Mouse (Mus musculus): Measurements from ENCODE around the gene Apol8. TPM values are rescaled to one million over a fixed set of nuclear protein-coding genes. Genes with fewer than 3 reads are reported as not detected.
"Not testable (repeated sequence)": the region's sequence is repeated elsewhere in the genome, so short reads cannot be mapped to it uniquely, and the experiment has no call there.

Gene Apol8
- total and polyA plus RNA-seq, 3 experiments = 0.14 to 0.15 TPM; not detected in 1

GRCm38 (mm10) chr15:77705306-77705705 is 51.5 kb downstream of the Apol8 start:
- H3K27ac ChIP-seq (ENCODE audit: insufficient read depth, low read depth); dilution Hi-C loops (cut with MboI; ENCODE audit: extremely low pct_ligation_motif_present, extremely low pct_unique_long_range_greater_than_20kb, low sequenced_read_pairs); H3K9ac ChIP-seq (ENCODE audit: insufficient read depth, low read depth); DNase-seq (ENCODE audit: extremely low read depth); H3K4me1 ChIP-seq (ENCODE audit: control insufficient read depth in 1 of 2, insufficient read depth in 2 of 2); H3K79me2 ChIP-seq (replicated peaks; ENCODE audit: control insufficient read depth, extremely low read depth, insufficient read depth, poor library complexity, severe bottlenecking); H3K4me3 ChIP-seq (replicated peaks in 1 of 3; ENCODE audit: low read depth in 2 of 3, low read length in 2 of 3, poor library complexity in 1 of 3); in situ Hi-C loops (cut with MboI; ENCODE audit: low pct_ligation_motif_present, low pct_unique_long_range_greater_than_20kb, low sequenced_read_pairs); H3K4me2 ChIP-seq (ENCODE audit: insufficient read depth, low read depth, poor library complexity, severe bottlenecking); H3K9me3 ChIP-seq (replicated peaks; ENCODE audit: low read length); H3K36me3 ChIP-seq (replicated peaks in 1 of 2; ENCODE audit: control insufficient read depth in 1 of 2, insufficient read depth in 1 of 2, low read length in 1 of 2); H3K27me3 ChIP-seq (replicated peaks): not testable (repeated sequence)

GRCm38 (mm10) chr15:77698656-77699055 is 58.1 kb downstream of the Apol8 start, which contains the start of gene Apol7e:
TSS of gene Apol7e (plus strand) at chr15:77698857.
- H3K79me2 ChIP-seq (replicated peaks; ENCODE audit: control insufficient read depth, extremely low read depth, insufficient read depth, poor library complexity, severe bottlenecking); H3K36me3 ChIP-seq (replicated peaks in 1 of 2; ENCODE audit: control insufficient read depth in 1 of 2, insufficient read depth in 1 of 2, low read length in 1 of 2); dilution Hi-C loops (cut with MboI; ENCODE audit: extremely low pct_ligation_motif_present, extremely low pct_unique_long_range_greater_than_20kb, low sequenced_read_pairs); H3K27me3 ChIP-seq (replicated peaks); H3K9ac ChIP-seq (ENCODE audit: insufficient read depth, low read depth); DNase-seq (ENCODE audit: extremely low read depth); H3K4me3 ChIP-seq (replicated peaks in 1 of 3; ENCODE audit: low read depth in 2 of 3, low read length in 2 of 3, poor library complexity in 1 of 3); H3K4me2 ChIP-seq (ENCODE audit: insufficient read depth, low read depth, poor library complexity, severe bottlenecking); H3K4me1 ChIP-seq (ENCODE audit: control insufficient read depth in 1 of 2, insufficient read depth in 2 of 2); H3K27ac ChIP-seq (ENCODE audit: insufficient read depth, low read depth); H3K9me3 ChIP-seq (replicated peaks; ENCODE audit: low read length): not testable (repeated sequence)
- in situ Hi-C loops (cut with MboI; ENCODE audit: low pct_ligation_motif_present, low pct_unique_long_range_greater_than_20kb, low sequenced_read_pairs) = loop anchor here (25.0 kb wide), 1 partner anchor 186 kb away; the partner anchor contains the start of gene Apol11a

Other genes starting within 250 kb of the Apol8 start
- not detected in 2 replicates for gene Apol11a, start 248.7 kb downstream of the Apol8 start, total RNA-seq (2012; rRNA removed)
- not detected in 2 replicates for gene Apol11a, start 248.7 kb downstream of the Apol8 start, total RNA-seq (2014; rRNA removed)
- gene Apol11a, start 248.7 kb downstream of the Apol8 start, polyA plus RNA-seq (2012; ENCODE audit: insufficient read length, low read depth) = not detected in 2 replicates
- gene Apol7c, start 223.7 kb downstream of the Apol8 start, total RNA-seq (2012; rRNA removed) = not detected in 2 replicates
- not detected in 2 replicates for gene Apol7c, start 223.7 kb downstream of the Apol8 start, total RNA-seq (2014; rRNA removed)
- gene Apol7c, start 223.7 kb downstream of the Apol8 start, polyA plus RNA-seq (2012; ENCODE audit: insufficient read length, low read depth) = 0.17 and 0.37 TPM in 2 replicates
- gene 1700025B11Rik, start 195.1 kb downstream of the Apol8 start, total RNA-seq (2012; rRNA removed) = not detected in 2 replicates
- gene 1700025B11Rik, start 195.1 kb downstream of the Apol8 start, total RNA-seq (2014; rRNA removed) = not detected in 2 replicates
- not detected in 2 replicates for gene 1700025B11Rik, start 195.1 kb downstream of the Apol8 start, polyA plus RNA-seq (2012; ENCODE audit: insufficient read length, low read depth)
- 2.3 and 2.9 TPM in 2 replicates for gene Apol10b, start 160.9 kb downstream of the Apol8 start, total RNA-seq (2012; rRNA removed)
- 4.9 and 5.2 TPM in 2 replicates for gene Apol10b, start 160.9 kb downstream of the Apol8 start, total RNA-seq (2014; rRNA removed)
- gene Apol10b, start 160.9 kb downstream of the Apol8 start, polyA plus RNA-seq (2012; ENCODE audit: insufficient read length, low read depth) = 3.6 and 4.3 TPM in 2 replicates
- gene Gm36245, start 157.7 kb downstream of the Apol8 start, total RNA-seq (2012; rRNA removed) = not detected in 2 replicates
- not detected in 2 replicates for gene Gm36245, start 157.7 kb downstream of the Apol8 start, total RNA-seq (2014; rRNA removed)
- gene Gm36245, start 157.7 kb downstream of the Apol8 start, polyA plus RNA-seq (2012; ENCODE audit: insufficient read length, low read depth) = not detected in 2 replicates
- gene Apol11b, start 113.7 kb downstream of the Apol8 start, total RNA-seq (2012; rRNA removed) = 0.04 and 0.08 TPM in 2 replicates
- 0.26 TPM in 1 of 2 replicates, not detected in the other for gene Apol11b, start 113.7 kb downstream of the Apol8 start, total RNA-seq (2014; rRNA removed)
- gene Apol11b, start 113.7 kb downstream of the Apol8 start, polyA plus RNA-seq (2012; ENCODE audit: insufficient read length, low read depth) = 0.19 TPM in 1 of 2 replicates, not detected in the other
- gene Apol7e, start 58.1 kb downstream of the Apol8 start, total RNA-seq (2012; rRNA removed) = not detected in 2 replicates
- gene Apol7e, start 58.1 kb downstream of the Apol8 start, total RNA-seq (2014; rRNA removed) = not detected in 2 replicates
- not detected in 2 replicates for gene Apol7e, start 58.1 kb downstream of the Apol8 start, polyA plus RNA-seq (2012; ENCODE audit: insufficient read length, low read depth)
- not detected in 2 replicates for gene Apol9b, start 28.0 kb downstream of the Apol8 start, total RNA-seq (2012; rRNA removed)
- not detected in 2 replicates for gene Apol9b, start 28.0 kb downstream of the Apol8 start, total RNA-seq (2014; rRNA removed)
- not detected in 2 replicates for gene Apol9b, start 28.0 kb downstream of the Apol8 start, polyA plus RNA-seq (2012; ENCODE audit: insufficient read length, low read depth)
- gene Myh9, start 85.2 kb upstream of the Apol8 start, total RNA-seq (2012; rRNA removed) = 128 and 146 TPM in 2 replicates
- 43.8 and 46.4 TPM in 2 replicates for gene Myh9, start 85.2 kb upstream of the Apol8 start, total RNA-seq (2014; rRNA removed)
- 165 and 178 TPM in 2 replicates for gene Myh9, start 85.2 kb upstream of the Apol8 start, polyA plus RNA-seq (2012; ENCODE audit: insufficient read length, low read depth)
- 105 and 122 TPM in 2 replicates for gene Txn2, start 172.0 kb upstream of the Apol8 start, total RNA-seq (2012; rRNA removed)
- 16.8 and 22.4 TPM in 2 replicates for gene Txn2, start 172.0 kb upstream of the Apol8 start, total RNA-seq (2014; rRNA removed)
- 188 and 209 TPM in 2 replicates for gene Txn2, start 172.0 kb upstream of the Apol8 start, polyA plus RNA-seq (2012; ENCODE audit: insufficient read length, low read depth)
- gene Foxred2, start 199.7 kb upstream of the Apol8 start, total RNA-seq (2012; rRNA removed) = 0.17 and 0.59 TPM in 2 replicates
- 0.39 and 0.41 TPM in 2 replicates for gene Foxred2, start 199.7 kb upstream of the Apol8 start, total RNA-seq (2014; rRNA removed)
- gene Foxred2, start 199.7 kb upstream of the Apol8 start, polyA plus RNA-seq (2012; ENCODE audit: insufficient read length, low read depth) = 0.18 and 0.43 TPM in 2 replicates
- gene Eif3d, start 213.8 kb upstream of the Apol8 start, total RNA-seq (2012; rRNA removed) = 344 and 352 TPM in 2 replicates
- 269 and 302 TPM in 2 replicates for gene Eif3d, start 213.8 kb upstream of the Apol8 start, total RNA-seq (2014; rRNA removed)
- gene Eif3d, start 213.8 kb upstream of the Apol8 start, polyA plus RNA-seq (2012; ENCODE audit: insufficient read length, low read depth) = 406 and 493 TPM in 2 replicates

Measured in CH12.LX (cell line).